In the genomic region with DNA sequence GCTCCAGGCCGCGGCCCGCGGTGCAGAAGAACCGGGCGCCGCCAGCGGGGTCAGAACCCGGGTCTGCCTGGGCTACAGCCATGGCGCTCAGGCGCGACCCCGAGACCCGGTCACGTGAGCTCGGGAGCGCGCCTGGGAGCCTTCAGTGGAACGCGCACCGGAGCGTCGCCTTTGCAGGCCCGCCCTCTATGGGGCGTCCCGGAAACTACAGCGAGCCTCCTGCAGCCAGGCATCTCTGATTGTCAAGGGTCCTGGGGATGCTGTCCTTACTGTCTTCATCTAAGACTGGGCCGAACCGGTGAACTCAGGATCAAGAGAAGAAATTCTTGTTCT, we compare ENCODE assay signal across 8 mouse cellular contexts. TPM values are rescaled to one million over a fixed set of nuclear protein-coding genes. Genes with fewer than 3 reads are reported as not detected.
DNase-seq lines count a peak whose midpoint lies in the region; ATAC-seq lines count a peak whose summit lies in the region.

Thumpd2 (minus strand) TSS at position 104 of the 333 bp plus-strand sequence.

- ATAC-seq in hindbrain, embryonic 14.5 days (ENCODE audit: low FRiP score): peak; percentile 94

- H3K36me3 ChIP-seq in hindbrain, embryonic 14.5 days (replicated peaks; ENCODE audit: control insufficient read depth, insufficient read depth): no peaks in the 10 kb centered on the region

- H3K9me3 ChIP-seq in hindbrain, embryonic 14.5 days (ENCODE audit: control insufficient read depth, low read length): no peaks in the 10 kb centered on the region

- no peaks in the 10 kb centered on the region for H3K27me3 ChIP-seq in hindbrain, embryonic 14.5 days (ENCODE audit: control insufficient read depth, insufficient read depth, low read length)

- peak within 1 kb of the TSS; percentile 70 for H3K4me3 ChIP-seq in hindbrain, embryonic 14.5 days (replicated peaks; ENCODE audit: low read length)

- peak within 1 kb of the TSS; percentile 58 for H3K4me2 ChIP-seq in hindbrain, embryonic 14.5 days (replicated peaks)

- no peak within 1 kb of the TSS for H3K27ac ChIP-seq in hindbrain, embryonic 14.5 days

- peak within 1 kb of the TSS; percentile 90 for H3K9ac ChIP-seq in hindbrain, embryonic 14.5 days

- WGBS in hindbrain, embryonic 14.5 days: 2% methylated on average over 29 of the region's 29 CpGs

- peak; percentile 92 for DNase-seq in R1 (ENCODE audit: low read depth, low spot score)
- peak; percentile 94 to 97 for DNase-seq in cerebellum, postnatal 25 days
- DNase-seq in frontal cortex, postnatal 25 days (ENCODE audit: low spot score in 2 of 2): peak; percentile 85 to 86
- peak; percentile 97 for DNase-seq in hindbrain, embryonic 14.5 days (ENCODE audit: low spot score)
- DNase-seq in layer of hippocampus, postnatal 36 days: peak; percentile 87
- peak; percentile 94 for DNase-seq in lung, postnatal 36 days
- peak; percentile 94 for DNase-seq in retina, postnatal 1 day
- DNase-seq in urinary bladder, adult 18-20 months (ENCODE audit: low spot score in 2 of 2): peak; percentile 78 to 83

- H3K4me1 ChIP-seq in hindbrain, embryonic 14.5 days (replicated peaks; ENCODE audit: control insufficient read depth, insufficient read depth, low read length): 0 out of 2 replicates have a peak, but pooled peaks cover 6% of the 10 kb centered on the region

RNA-seq across cellular contexts. Expression of gene Thumpd2, which starts in this region (rescaled TPM):
- 8.8 and 9.8 TPM in 2 replicates for polyA plus RNA-seq in hindbrain, embryonic 14.5 days (2014; fragmentation: Nextera tagmentation; extraction: Ambion mirVana)
- total RNA-seq in layer of hippocampus, postnatal 36 days (2021): 1 to 10 TPM; 7.0 to 7.6 TPM
